Mouse (Mus musculus) cerebellum, adult 2 months (tissue): ENCODE measurements at regions not wholly inside any gene's neighbourhood (a gene's known extent, or its start where the extent isn't known, plus 50 kb on each side); places are given as distances from the start of the nearest gene placed in this dataset.

Source experiments
- CTCF ChIP-seq: fragments of 200-500 bp; IDR thresholded peaks from 2 replicates; pipeline ENCODE4 v1.5.1; 2011; ENCODE audit warnings: low read depth, mild to moderate bottlenecking, control low read depth, low read length, moderate library complexity, borderline replicate concordance; ENCODE audit not compliant: insufficient read depth
- POLR2A ChIP-seq: fragments of 200-500 bp; IDR thresholded peaks from 2 replicates; pipeline ENCODE4 v1.6.1; 2011; ENCODE audit warnings: low read length, control low read depth, borderline replicate concordance; ENCODE audit not compliant: insufficient read depth

DNA sequence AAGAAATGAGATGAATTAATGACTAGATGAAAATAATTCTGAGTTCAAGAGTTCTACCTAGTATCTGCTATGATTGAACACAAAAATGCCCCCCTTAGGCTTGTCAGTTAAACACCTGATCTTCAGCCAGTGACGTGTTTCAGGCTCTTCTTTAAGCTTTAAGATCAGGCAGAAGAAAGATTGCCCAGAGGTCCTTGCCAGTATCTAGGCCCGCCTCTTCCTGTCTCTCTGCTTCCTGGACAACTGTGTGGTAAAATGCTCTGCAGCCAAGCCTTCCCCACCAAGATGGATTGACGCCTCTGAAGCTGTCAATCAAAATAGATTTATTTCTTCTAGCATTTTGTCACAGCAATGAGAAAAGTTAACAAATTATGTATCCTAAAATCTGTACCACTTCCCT lies 235.7 kb downstream of the 1500009L16Rik start:
- TF ChIP-seq POLR2A (no peak), CTCF (no peak)
